Mouse (Mus musculus): ENCODE data around the gene 0610010F05Rik. TPM values are rescaled to one million over a fixed set of nuclear protein-coding genes. Genes with fewer than 3 reads are reported as not detected.

Gene 0610010F05Rik
- 21.3 and 26.6 TPM in 2 replicates for polyA plus RNA-seq (2014; fragmentation: Nextera tagmentation; extraction: Ambion mirVana)

DNA sequence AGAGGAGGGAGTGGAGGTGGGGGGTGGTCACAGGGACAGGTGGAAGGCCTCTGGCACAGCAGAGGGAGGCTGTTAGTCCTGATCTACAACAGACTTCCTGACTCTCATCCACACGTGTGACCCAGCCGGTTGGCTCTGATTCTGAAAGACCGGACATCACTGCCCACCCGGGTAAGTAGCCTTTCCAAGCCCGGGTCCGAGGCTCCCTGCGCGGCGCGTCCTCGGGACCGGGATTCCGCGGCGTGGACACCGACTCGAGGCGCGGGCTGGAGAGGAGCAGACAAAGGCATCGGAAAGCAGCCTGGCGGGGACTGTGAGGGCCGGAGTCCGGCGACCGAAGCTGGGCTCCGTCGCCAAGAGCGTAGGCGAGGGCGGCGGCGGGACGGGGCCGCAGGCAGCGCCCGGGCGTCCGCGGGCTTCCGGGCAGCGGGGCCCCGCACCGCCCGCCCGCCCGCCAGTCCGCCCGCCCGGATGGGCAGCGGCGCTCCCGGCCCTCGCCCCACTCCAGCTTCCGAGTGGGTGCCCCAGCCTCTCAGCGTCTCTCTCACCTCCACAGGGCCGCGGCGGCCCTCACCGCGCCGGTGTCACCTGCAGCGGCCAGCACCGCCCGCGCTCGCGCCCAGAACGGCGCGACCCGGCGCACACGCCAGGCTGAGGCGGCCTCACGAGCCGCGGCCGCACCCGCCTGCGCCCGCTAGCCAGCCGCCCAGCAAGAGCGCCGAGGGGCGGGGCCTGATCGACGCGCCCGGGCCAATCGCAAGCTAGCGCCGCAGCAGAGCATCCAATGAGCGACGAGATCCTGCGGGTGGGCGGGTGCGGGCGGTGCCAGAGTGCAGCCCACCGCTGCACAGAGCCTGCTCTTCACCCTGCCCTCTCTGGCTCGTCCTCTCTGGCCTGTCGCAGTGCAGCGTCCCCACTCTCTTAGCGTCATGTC lies at the start of gene 0610010F05Rik:
TSS of gene 0610010F05Rik (minus strand) at position 695 of the 934 bp plus-strand sequence.
- DNase-seq (ENCODE audit: low spot score) (peak; percentile 89), ATAC-seq (replicated peaks; ENCODE audit: low FRiP score) (peak; percentile 99)
- H3K36me3 ChIP-seq (ENCODE audit: control insufficient read depth, insufficient read depth, low read length), result no peaks in the 10 kb centered on the region
- no peaks in the 10 kb centered on the region for H3K9me3 ChIP-seq (ENCODE audit: control insufficient read depth, low read length)
- WGBS, result under 1% methylated on average over 94 of the region's 103 CpGs
- H3K27ac ChIP-seq (ENCODE audit: low read depth, low read length), result peak within 1 kb of the TSS; percentile 75
- peaks cover 7% of the 10 kb centered on the region for H3K4me1 ChIP-seq (replicated peaks; ENCODE audit: control insufficient read depth, insufficient read depth, low read length)
- no peaks in the 10 kb centered on the region for H3K27me3 ChIP-seq (replicated peaks; ENCODE audit: control insufficient read depth, insufficient read depth, low read length)
- peak within 1 kb of the TSS; percentile 79 for H3K4me3 ChIP-seq (ENCODE audit: low read depth, low read length)
- H3K4me2 ChIP-seq, result peak within 1 kb of the TSS; percentile 72
- peak within 1 kb of the TSS; percentile 83 for H3K9ac ChIP-seq (ENCODE audit: low read depth, low read length)

GRCm38 (mm10) chr11:23682561-23682960 lies 49.1 kb upstream of the 0610010F05Rik start:
- Histone ChIP-seq H3K36me3 (ENCODE audit: control insufficient read depth, insufficient read depth, low read length) (peaks cover 10% of the 10 kb centered on the region), H3K4me2 (no peak overlapping the region), H3K27me3 (replicated peaks; ENCODE audit: control insufficient read depth, insufficient read depth, low read length) (no peaks in the 10 kb centered on the region), H3K4me1 (replicated peaks; ENCODE audit: control insufficient read depth, insufficient read depth, low read length) (no peaks in the 10 kb centered on the region), H3K4me3 (ENCODE audit: low read depth, low read length) (no peak overlapping the region), H3K27ac (ENCODE audit: low read depth, low read length) (no peak overlapping the region), H3K9ac (ENCODE audit: low read depth, low read length) (no peak overlapping the region), H3K9me3 (ENCODE audit: control insufficient read depth, low read length) (no peaks in the 10 kb centered on the region)
- WGBS, result 81% methylated on average over 5 of the region's 5 CpGs
- no peak for ATAC-seq (replicated peaks; ENCODE audit: low FRiP score)
- DNase-seq (ENCODE audit: low spot score), result no peak

GRCm38 (mm10) chr11:23680435-23680950 lies 47.1 kb upstream of the 0610010F05Rik start:
- Histone ChIP-seq H3K27ac (ENCODE audit: low read depth, low read length) (no peak overlapping the region), H3K4me3 (ENCODE audit: low read depth, low read length) (no peak overlapping the region), H3K36me3 (ENCODE audit: control insufficient read depth, insufficient read depth, low read length) (peaks cover 12% of the 10 kb centered on the region), H3K9me3 (ENCODE audit: control insufficient read depth, low read length) (no peaks in the 10 kb centered on the region), H3K4me1 (replicated peaks; ENCODE audit: control insufficient read depth, insufficient read depth, low read length) (no peaks in the 10 kb centered on the region), H3K27me3 (replicated peaks; ENCODE audit: control insufficient read depth, insufficient read depth, low read length) (no peaks in the 10 kb centered on the region), H3K9ac (ENCODE audit: low read depth, low read length) (no peak overlapping the region), H3K4me2 (no peak overlapping the region)
- ATAC-seq (replicated peaks; ENCODE audit: low FRiP score), result no peak
- WGBS, result 94% methylated on average over 6 of the region's 6 CpGs
- no peak for DNase-seq (ENCODE audit: low spot score)

DNA sequence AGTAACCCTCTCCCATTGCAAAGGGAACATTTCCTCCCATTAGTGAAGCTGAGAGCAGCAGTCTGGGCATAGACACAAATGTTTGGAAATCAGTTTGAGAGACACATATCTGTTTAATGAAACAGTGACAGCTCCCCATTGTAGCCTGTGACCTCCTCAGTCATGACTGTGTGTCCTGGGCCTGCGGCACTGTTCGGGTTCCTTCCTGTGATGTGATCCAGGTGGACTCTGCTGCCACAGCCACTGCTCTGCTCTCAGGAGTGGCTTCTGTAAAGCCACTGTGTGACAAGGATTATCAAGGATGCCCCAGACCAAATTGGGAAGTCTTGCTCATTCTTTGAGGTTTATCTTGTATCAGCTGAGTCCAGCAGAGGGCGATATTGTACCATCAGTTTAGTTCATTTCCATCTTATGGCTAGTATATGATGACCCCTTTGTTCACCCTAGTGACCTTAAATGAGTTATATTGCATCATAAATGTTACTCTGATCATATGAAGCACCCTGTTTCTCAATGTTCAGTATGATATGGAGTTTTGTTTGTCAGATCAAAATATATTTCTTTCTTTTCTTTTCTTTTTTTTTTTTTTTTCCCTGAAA lies 45.7 kb upstream of the 0610010F05Rik start:
- peaks cover 12% of the 10 kb centered on the region for H3K36me3 ChIP-seq (ENCODE audit: control insufficient read depth, insufficient read depth, low read length)
- 49% methylated on average over 3 of the region's 3 CpGs for WGBS
- DNase-seq (ENCODE audit: low spot score), result peak; percentile 36

DNA sequence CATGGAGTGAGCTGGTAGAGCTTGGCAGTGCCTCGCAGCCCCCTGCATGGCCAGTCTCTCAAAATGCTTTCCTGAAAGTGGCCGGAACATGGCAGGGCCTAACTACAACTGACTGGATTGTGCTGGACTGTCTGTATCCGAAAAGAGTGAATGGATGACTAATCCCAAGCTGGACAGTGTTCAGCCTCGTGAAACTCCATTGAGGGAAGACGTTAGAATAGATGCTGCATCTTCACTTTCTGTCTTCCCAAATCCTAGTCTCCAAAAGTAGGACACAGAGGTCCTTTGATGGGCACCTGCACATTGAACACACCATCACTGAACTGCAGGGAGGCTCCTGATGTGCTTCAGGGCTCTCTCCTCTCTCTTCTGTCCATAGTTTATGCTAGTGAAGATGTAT lies 42.7 kb upstream of the 0610010F05Rik start:
- Histone ChIP-seq H3K4me3 (ENCODE audit: low read depth, low read length) (no peak overlapping the region), H3K36me3 (ENCODE audit: control insufficient read depth, insufficient read depth, low read length) (peaks cover 20% of the 10 kb centered on the region), H3K4me1 (replicated peaks; ENCODE audit: control insufficient read depth, insufficient read depth, low read length) (no peaks in the 10 kb centered on the region), H3K4me2 (no peak overlapping the region), H3K27ac (ENCODE audit: low read depth, low read length) (no peak overlapping the region), H3K27me3 (replicated peaks; ENCODE audit: control insufficient read depth, insufficient read depth, low read length) (no peaks in the 10 kb centered on the region), H3K9ac (ENCODE audit: low read depth, low read length) (no peak overlapping the region), H3K9me3 (ENCODE audit: control insufficient read depth, low read length) (no peaks in the 10 kb centered on the region)
- DNase-seq (ENCODE audit: low spot score), result no peak
- 92% methylated on average over 5 of the region's 5 CpGs for WGBS
- no peak for ATAC-seq (replicated peaks; ENCODE audit: low FRiP score)

More for the DNA sequence above, 45.7 kb upstream of the 0610010F05Rik start:
- ATAC-seq (replicated peaks; ENCODE audit: low FRiP score), result peak; percentile 29; the same call in 1 of the 2 replicates
- no peaks in the 10 kb centered on the region for H3K27me3 ChIP-seq (replicated peaks; ENCODE audit: control insufficient read depth, insufficient read depth, low read length)
- no peak overlapping the region for H3K4me2 ChIP-seq
- no peaks in the 10 kb centered on the region for H3K4me1 ChIP-seq (replicated peaks; ENCODE audit: control insufficient read depth, insufficient read depth, low read length)
- no peak overlapping the region for H3K27ac ChIP-seq (ENCODE audit: low read depth, low read length)
- no peak overlapping the region for H3K4me3 ChIP-seq (ENCODE audit: low read depth, low read length)
- no peaks in the 10 kb centered on the region for H3K9me3 ChIP-seq (ENCODE audit: control insufficient read depth, low read length)
- H3K9ac ChIP-seq (ENCODE audit: low read depth, low read length), result no peak overlapping the region

DNA sequence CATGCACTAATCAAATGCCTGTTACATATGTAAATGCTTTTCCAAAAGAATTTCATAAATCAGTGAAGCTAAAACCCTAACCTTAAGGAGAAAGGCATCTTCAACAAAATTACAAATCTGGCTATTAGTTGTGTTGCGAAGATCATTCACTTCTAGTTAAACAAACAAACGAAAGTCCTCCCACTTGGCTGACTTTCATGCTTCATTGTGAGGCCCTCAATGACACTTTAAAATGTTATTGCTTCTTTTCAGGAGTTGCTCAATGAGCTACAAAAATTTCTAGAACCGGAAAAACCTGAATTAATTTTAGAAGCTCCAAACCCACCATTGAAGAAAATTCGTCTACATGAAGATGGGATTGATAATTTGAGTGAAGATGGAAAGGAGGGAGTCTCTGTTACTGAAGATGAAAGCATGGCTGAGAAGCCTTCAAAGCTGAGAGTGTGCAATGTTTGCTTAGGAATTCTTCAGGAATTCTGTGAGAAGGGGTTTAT lies 38.9 kb upstream of the 0610010F05Rik start:
- Histone ChIP-seq H3K27me3 (replicated peaks; ENCODE audit: control insufficient read depth, insufficient read depth, low read length) (no peaks in the 10 kb centered on the region), H3K4me2 (no peak overlapping the region), H3K27ac (ENCODE audit: low read depth, low read length) (no peak overlapping the region), H3K4me1 (replicated peaks; ENCODE audit: control insufficient read depth, insufficient read depth, low read length) (no peaks in the 10 kb centered on the region), H3K9me3 (ENCODE audit: control insufficient read depth, low read length) (no peaks in the 10 kb centered on the region), H3K9ac (ENCODE audit: low read depth, low read length) (no peak overlapping the region), H3K36me3 (ENCODE audit: control insufficient read depth, insufficient read depth, low read length) (peaks cover 10% of the 10 kb centered on the region), H3K4me3 (ENCODE audit: low read depth, low read length) (no peak overlapping the region)
- ATAC-seq (replicated peaks; ENCODE audit: low FRiP score) (no peak), DNase-seq (ENCODE audit: low spot score) (no peak)
- 88% methylated on average over 4 of the region's 4 CpGs for WGBS

GRCm38 (mm10) chr11:23667128-23667527 lies 33.7 kb upstream of the 0610010F05Rik start:
- ATAC-seq (replicated peaks; ENCODE audit: low FRiP score), result no peak
- no peak for DNase-seq (ENCODE audit: low spot score)
- Histone ChIP-seq H3K4me1 (replicated peaks; ENCODE audit: control insufficient read depth, insufficient read depth, low read length) (peaks cover 8% of the 10 kb centered on the region; the same call in 1 of the 2 replicates), H3K9ac (ENCODE audit: low read depth, low read length) (peak overlapping the region; percentile 50), H3K27me3 (replicated peaks; ENCODE audit: control insufficient read depth, insufficient read depth, low read length) (no peaks in the 10 kb centered on the region), H3K4me2 (peak overlapping the region; percentile 79), H3K9me3 (ENCODE audit: control insufficient read depth, low read length) (no peaks in the 10 kb centered on the region), H3K4me3 (ENCODE audit: low read depth, low read length) (peak overlapping the region; percentile 91), H3K27ac (ENCODE audit: low read depth, low read length) (no peak overlapping the region; the same call in 1 of the 2 replicates), H3K36me3 (ENCODE audit: control insufficient read depth, insufficient read depth, low read length) (no peaks in the 10 kb centered on the region)
- 52% methylated on average over 3 of the region's 3 CpGs for WGBS

- peak overlapping the region; percentile 90 for H3K9ac ChIP-seq (ENCODE audit: low read depth, low read length)
- no peak for ATAC-seq (replicated peaks; ENCODE audit: low FRiP score)
- 8% methylated on average over 5 of the region's 5 CpGs for WGBS
- H3K4me1 ChIP-seq (replicated peaks; ENCODE audit: control insufficient read depth, insufficient read depth, low read length), result peaks cover 8% of the 10 kb centered on the region; the same call in 1 of the 2 replicates
- no peaks in the 10 kb centered on the region for H3K9me3 ChIP-seq (ENCODE audit: control insufficient read depth, low read length)
- H3K27ac ChIP-seq (ENCODE audit: low read depth, low read length), result peak overlapping the region; percentile 94
- peak overlapping the region; percentile 79 for H3K4me2 ChIP-seq
- H3K4me3 ChIP-seq (ENCODE audit: low read depth, low read length), result peak overlapping the region; percentile 91
- H3K27me3 ChIP-seq (replicated peaks; ENCODE audit: control insufficient read depth, insufficient read depth, low read length), result no peaks in the 10 kb centered on the region
- H3K36me3 ChIP-seq (ENCODE audit: control insufficient read depth, insufficient read depth, low read length), result no peaks in the 10 kb centered on the region
- DNase-seq (ENCODE audit: low spot score), result no peak
Observed at GRCm38 (mm10) chr11:23666526-23666925, 33.1 kb upstream of the 0610010F05Rik start.
